Mouse (Mus musculus) left cerebral cortex, postnatal 25 days (tissue): ENCODE measurements around the gene Wdfy2. TPM values are rescaled to one million over a fixed set of nuclear protein-coding genes. Genes with fewer than 3 reads are reported as not detected.
"Not testable (repeated sequence)": the region's sequence is repeated elsewhere in the genome, so short reads cannot be mapped to it uniquely, and the experiment has no call there.

ENCODE experiments used
- DNase-seq, 2 experiments: peaks; one replicate each; pipeline ENCODE4 v3.0.0; 2022; ENCODE audit warnings: low spot score in 2 of 2, mixed read lengths in 1 of 2
- intact Hi-C: fragments of 180-260 bp; cut with DNase I; formaldehyde crosslinking; loops from one replicate; pipeline ENCODE4 v1.15.1; 2025
- total RNA-seq, 2 experiments: library from RNA; stranded (reverse); gene quantifications; 2 replicates each; pipeline ENCODE4 v1.2.3; 2021

Gene Wdfy2
- total RNA-seq, result 10 to 100 TPM; 11.4 to 12.1 TPM

DNA sequence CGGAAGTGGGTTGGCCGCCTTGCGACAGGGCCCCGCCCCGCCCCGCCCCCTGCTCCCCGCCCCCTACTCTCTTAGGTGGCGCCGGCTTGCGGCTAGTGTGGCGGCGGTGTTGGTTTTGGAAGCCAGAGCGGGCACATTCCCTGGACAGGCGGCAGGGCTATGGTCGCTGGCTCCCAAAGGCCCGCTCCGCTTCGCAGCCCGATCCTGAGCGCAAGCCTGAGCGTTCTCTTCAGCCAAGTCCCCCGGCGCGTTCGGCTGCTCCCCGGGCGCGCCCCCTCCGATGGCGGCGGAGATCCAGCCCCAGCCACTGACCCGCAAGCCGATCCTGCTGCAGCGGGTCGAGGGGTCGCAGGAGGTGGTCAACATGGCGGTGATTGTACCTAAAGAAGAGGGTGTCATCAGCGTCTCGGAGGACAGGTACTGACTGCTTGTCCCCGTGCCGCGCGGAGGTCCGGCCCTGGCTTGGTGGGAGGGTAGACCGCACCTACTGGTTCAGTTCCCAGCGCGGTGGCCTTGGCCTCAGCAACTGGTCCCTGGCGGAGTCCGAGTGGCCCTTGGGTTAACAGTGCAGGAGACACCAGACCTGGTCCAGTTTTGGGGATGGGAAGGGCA lies at the start of gene Wdfy2:
Wdfy2 (plus strand) TSS at position 38 of the 612 bp plus-strand sequence.
- intact Hi-C loops, result loop anchor here (1.0 to 10.0 kb wide), 5 partner anchors 40 to 280 kb away; partner anchors contain the start of genes Fam124a and Ints6
- DNase-seq, result peak in 1 of 2 experiments; percentile 36

DNA sequence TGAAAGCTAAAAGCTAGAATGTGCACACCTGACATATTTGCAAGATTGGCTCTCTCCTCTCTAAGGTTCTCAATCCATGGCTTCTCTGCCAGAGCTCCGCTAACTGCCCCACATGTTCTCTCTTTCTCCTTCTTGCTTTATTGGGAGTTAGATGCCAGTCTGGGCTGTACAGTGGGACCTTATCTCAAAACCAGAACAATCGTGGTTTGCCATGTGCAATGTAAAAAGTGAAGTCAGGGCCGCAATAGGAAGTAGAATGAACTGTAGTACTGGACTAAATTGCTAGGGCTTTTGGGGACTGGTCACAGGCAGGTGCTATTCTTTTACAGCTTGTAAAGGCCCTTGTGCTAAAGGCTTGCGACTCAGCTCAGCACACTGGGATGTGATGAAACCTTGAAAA lies 48.2 kb upstream of the Wdfy2 start:
- intact Hi-C loops, result no loop called here
- no peak for DNase-seq

DNA sequence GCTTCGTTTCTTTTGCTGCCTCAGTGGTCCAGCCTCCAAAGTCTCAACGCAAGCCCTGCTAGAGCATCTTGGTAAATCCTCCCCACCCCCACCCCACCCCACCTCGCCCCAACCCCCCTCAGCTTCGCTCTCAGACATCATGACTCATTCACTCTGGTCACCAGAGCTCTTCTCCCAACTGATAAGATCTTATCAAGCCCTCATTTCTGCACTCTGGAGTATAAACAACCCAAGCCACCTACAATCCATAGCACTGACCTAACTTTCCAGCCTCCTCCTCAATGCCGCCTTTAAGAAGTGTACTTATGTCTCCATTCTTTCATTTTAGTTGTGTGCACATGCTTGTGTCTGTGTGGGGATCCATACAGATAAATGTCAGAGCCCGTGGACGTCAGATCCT lies 41.8 kb upstream of the Wdfy2 start:
- DNase-seq, result no peak
- intact Hi-C loops, result no loop called here

- DNase-seq, result no peak
- intact Hi-C loops, result no loop called here
These were observed 38.8 kb upstream of the Wdfy2 start for GRCm38 (mm10) chr14:62798608-62799101.

GRCm38 (mm10) chr14:62800791-62801190 lies 36.7 kb upstream of the Wdfy2 start:
- DNase-seq, result peak; percentile 27 to 86
- intact Hi-C loops, result no loop called here

- intact Hi-C loops, result no loop called here
- DNase-seq, result no peak
These were observed 34.3 kb upstream of the Wdfy2 start for GRCm38 (mm10) chr14:62803204-62803603.

GRCm38 (mm10) chr14:62806921-62807320 lies 30.6 kb upstream of the Wdfy2 start:
- intact Hi-C loops, result no loop called here
- no peak for DNase-seq

GRCm38 (mm10) chr14:62808661-62809523 lies 28.6 kb upstream of the Wdfy2 start:
- DNase-seq, result no peak
- intact Hi-C loops, result no loop called here

- DNase-seq, result peak in 1 of 2 experiments; percentile 75
- intact Hi-C loops, result no loop called here
These were observed 24.7 kb upstream of the Wdfy2 start for GRCm38 (mm10) chr14:62812765-62813164.

DNA sequence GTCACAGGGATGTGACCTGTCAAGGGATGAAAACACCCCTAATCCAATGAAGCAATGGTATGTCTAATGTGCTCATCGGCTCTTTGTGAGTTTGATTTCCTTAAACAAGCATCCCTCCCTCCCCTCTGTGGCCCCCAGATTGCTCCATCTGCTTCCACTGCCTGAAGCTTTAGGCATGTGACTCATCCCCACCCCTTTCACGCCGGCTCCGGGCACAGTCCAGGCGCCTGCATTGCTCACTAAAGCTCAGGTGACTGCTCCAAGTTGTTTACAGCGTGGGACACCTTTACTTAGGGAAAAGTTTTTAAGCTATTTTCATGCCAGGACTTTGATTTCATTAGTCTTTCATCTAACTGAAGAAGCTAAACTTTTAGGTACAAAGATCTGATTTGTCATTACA lies 22.9 kb upstream of the Wdfy2 start:
- intact Hi-C loops, result no loop called here
- no peak for DNase-seq

- intact Hi-C loops, result no loop called here
- DNase-seq, result peak in 1 of 2 experiments; percentile 57
These were observed 20.7 kb upstream of the Wdfy2 start for GRCm38 (mm10) chr14:62816827-62817226.

DNA sequence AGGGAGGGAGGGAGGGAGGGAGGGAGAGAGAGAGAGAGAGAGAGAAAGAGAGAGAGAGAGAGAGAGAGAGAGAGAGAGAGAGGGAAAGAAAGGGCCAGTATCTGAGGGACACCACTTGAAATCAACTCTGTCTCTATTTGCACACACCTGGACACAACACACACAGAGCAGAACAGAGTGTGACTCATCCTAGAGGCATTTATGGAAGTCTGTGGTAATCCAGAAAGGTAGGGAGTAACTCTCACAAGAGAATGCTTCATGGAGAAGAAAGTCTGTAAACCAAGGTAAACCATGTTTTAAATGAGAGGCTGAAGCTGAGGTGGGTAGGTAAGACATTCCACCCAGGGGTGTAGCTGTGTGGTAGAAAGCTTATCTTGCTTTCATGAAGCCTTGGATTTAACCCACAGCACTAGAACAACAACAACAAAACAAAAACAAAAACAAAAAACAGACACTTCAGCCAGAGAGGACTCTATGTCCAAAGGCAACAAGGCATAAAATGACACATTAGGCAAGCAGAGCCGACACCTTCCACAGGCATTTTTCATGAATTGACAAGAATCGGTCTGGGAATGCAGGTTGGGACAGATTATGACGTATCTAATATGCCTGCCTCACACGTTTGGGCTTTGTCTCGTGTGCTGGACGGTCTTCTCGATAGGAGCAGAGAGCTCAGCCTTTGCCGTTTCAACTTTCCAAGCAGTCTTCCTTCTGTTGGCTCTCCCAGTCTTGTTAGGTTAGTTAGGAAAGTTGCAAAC lies 11.7 kb upstream of the Wdfy2 start:
- DNase-seq, result no peak
- intact Hi-C loops, result no loop called here

- no peak for DNase-seq
- intact Hi-C loops, result no loop called here
These were observed 8.2 kb upstream of the Wdfy2 start for GRCm38 (mm10) chr14:62829291-62829690.

DNA sequence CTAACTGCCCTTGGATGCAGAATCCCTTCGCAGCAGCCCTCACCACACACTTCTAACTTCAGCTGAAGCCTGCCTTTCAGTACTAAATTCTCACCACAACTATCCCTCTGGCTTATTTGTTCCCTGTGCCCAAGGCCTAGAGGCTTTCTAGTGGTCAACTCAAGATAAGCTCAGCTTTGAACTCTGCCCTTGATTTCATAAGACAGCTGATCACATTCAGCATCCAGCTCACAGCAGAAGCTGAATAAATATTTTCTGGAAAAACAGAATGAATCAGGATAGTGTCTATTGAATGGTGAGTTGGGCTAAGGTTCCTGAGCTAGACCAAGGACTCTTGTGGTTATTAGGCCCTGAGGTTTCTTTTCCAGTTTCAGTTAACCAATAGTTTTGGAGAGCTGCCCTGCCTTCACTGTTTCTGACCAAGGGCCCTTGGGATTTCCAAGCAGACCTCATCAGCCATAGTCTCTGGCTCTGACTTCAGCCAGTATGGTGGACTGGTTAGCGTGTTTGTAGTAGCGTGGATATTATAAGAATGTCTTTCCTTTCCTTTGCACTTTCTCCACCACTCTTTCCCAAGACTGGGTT lies 5.7 kb upstream of the Wdfy2 start:
- no peak for DNase-seq
- intact Hi-C loops, result loop anchor here (10.0 kb wide), 1 partner anchor 197 kb away; no protein-coding TSS in a partner anchor

- DNase-seq, result no peak
- intact Hi-C loops, result loop anchor here (10.0 kb wide), 1 partner anchor 198 kb away; no protein-coding TSS in a partner anchor
These were observed 4.4 kb upstream of the Wdfy2 start for GRCm38 (mm10) chr14:62833036-62833435.

DNA sequence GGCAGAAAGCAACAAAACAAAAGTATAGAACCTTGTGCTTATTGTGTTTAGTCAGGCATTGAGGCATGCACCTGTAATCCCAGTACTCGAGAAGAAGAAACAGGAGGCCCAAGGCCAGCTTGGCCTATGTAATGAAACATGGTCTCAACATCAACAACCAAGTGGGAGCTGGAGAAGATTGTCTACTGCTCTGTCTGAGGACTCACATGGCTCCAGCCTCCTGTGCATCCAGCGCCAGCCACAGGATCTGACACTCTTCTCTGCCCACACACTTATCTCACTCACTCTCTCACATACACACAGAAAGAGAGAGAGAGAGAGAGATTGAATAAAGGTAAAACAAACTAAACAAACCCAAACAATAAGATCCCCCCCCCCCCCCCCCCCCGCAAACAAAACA lies 3.9 kb upstream of the Wdfy2 start:
- DNase-seq, result peak in 1 of 2 experiments; percentile 68
- intact Hi-C loops, result loop anchor here (10.0 kb wide), 1 partner anchor 199 kb away; no protein-coding TSS in a partner anchor

- intact Hi-C loops, result loop anchor here (5.0 to 10.0 kb wide), 4 partner anchors 42 to 278 kb away; partner anchors contain the start of gene Fam124a
- not testable (repeated sequence) for DNase-seq
These were observed 1.7 kb upstream of the Wdfy2 start for GRCm38 (mm10) chr14:62835737-62836136.

DNA sequence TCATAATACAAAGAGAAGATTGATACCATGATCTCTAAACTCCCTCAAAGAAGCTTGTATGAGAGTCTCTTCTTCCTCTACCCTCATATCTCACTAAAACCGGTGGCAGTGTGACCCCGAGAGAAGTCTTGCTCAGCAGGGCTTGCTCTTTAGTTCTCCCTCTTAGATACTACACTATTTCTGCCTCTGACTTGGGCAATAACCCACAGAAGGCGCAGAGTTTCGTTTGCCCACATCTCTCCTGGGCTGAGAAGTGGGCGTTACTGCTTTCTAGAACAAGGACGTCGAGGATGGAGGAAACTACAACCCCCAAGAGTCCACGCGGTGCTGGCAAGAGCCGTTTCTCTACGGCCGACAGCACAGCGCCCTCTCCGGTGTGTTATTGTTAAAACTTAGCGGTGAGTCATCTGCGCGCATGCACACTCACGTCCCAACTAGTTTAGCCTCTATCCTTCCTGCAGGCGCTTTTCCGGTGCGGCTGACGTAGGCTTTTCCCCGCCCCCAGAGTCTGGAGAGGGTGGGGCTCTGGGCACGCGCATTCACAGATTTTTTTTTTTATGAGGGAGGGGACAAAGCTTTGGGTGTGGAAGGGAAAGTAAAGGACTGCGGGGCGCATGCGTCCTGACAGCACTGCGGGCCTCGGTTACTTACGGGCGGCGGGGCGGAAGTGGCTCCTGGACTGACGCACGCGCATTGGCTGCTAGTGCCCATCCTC lies 395 bp upstream of the Wdfy2 start:
- peak; percentile 97 to 100 for DNase-seq
- intact Hi-C loops, result loop anchor here (1.0 to 10.0 kb wide), 5 partner anchors 40 to 280 kb away; partner anchors contain the start of genes Fam124a and Ints6

- DNase-seq, result peak in 1 of 2 experiments; percentile 16
- intact Hi-C loops, result loop anchor here (5.0 to 10.0 kb wide), 4 partner anchors 39 to 281 kb away; partner anchors contain the start of gene Fam124a
These were observed 858 bp downstream of the Wdfy2 start for GRCm38 (mm10) chr14:62838336-62838735.
